Mouse (Mus musculus): ENCODE results near the gene Glb1l.
"Not testable (repeated sequence)": the region's sequence is repeated elsewhere in the genome, so short reads cannot be mapped to it uniquely, and the experiment has no call there.

The Glb1l gene

GRCm38 (mm10) chr1:75210136-75211087 lies at the start of gene Glb1l, which contains the start of gene Stk16:
Glb1l (minus strand) TSS chr1:75210813.
Stk16 (plus strand) TSS chr1:75210838.
- DNase-seq = peak; percentile 97

GRCm38 (mm10) chr1:75255516-75256046 lies 45.0 kb upstream of the Glb1l start:
- no peak for DNase-seq

- no peak for DNase-seq
Observed at GRCm38 (mm10) chr1:75254625-75255013, 44.0 kb upstream of the Glb1l start.

- peak; percentile 92 for DNase-seq
Observed at GRCm38 (mm10) chr1:75253849-75254624, 43.4 kb upstream of the Glb1l start.

GRCm38 (mm10) chr1:75253029-75253428 lies 42.4 kb upstream of the Glb1l start:
- DNase-seq = no peak

GRCm38 (mm10) chr1:75252308-75252707 lies 41.7 kb upstream of the Glb1l start:
- no peak for DNase-seq

- peak; percentile 91 for DNase-seq
Observed at GRCm38 (mm10) chr1:75251112-75251970, 40.7 kb upstream of the Glb1l start.

GRCm38 (mm10) chr1:75250498-75250897 lies 39.9 kb upstream of the Glb1l start:
- no peak for DNase-seq

- DNase-seq = no peak
Observed at GRCm38 (mm10) chr1:75248041-75248772, 37.6 kb upstream of the Glb1l start.

GRCm38 (mm10) chr1:75247071-75247930 lies 36.7 kb upstream of the Glb1l start:
- DNase-seq = no peak

- DNase-seq = peak in 1 of 2 experiments; percentile 19
Observed at GRCm38 (mm10) chr1:75244836-75245235, 34.2 kb upstream of the Glb1l start.

- no peak for DNase-seq
Observed at GRCm38 (mm10) chr1:75244175-75244826, 33.7 kb upstream of the Glb1l start.

GRCm38 (mm10) chr1:75243411-75243810 lies 32.8 kb upstream of the Glb1l start:
- DNase-seq = no peak

GRCm38 (mm10) chr1:75239591-75239990 lies 29.0 kb upstream of the Glb1l start:
- no peak for DNase-seq

GRCm38 (mm10) chr1:75236117-75237050 lies 25.8 kb upstream of the Glb1l start, which contains the start of gene Dnajb2:
Dnajb2 (plus strand) TSS chr1:75236406.
- DNase-seq = peak; percentile 89 to 92

- peak; percentile 70 to 76 for DNase-seq
Observed at GRCm38 (mm10) chr1:75234606-75235005, 24.0 kb upstream of the Glb1l start.

GRCm38 (mm10) chr1:75232489-75232888 lies 21.9 kb upstream of the Glb1l start:
- not testable (repeated sequence) for DNase-seq

GRCm38 (mm10) chr1:75231664-75232152 lies 21.1 kb upstream of the Glb1l start, which contains the start of gene A630095N17Rik:
A630095N17Rik (minus strand) TSS chr1:75232102.
- DNase-seq = no peak
